Mouse (Mus musculus): ENCODE data around the gene Fblim1. TPM values are rescaled to one million over a fixed set of nuclear protein-coding genes. Genes with fewer than 3 reads are reported as not detected.
A peak's percentile ranks its signal among the peaks of the same experiment; 100 is the strongest.

Fblim1 gene
- total and polyA plus RNA-seq, 2 experiments from 2014 or later = 57.5 to 61.5 TPM

GRCm38 (mm10) chr4:141595605-141596268, 10.2 kb downstream of the Fblim1 start:
- Histone ChIP-seq H3K4me2 (ENCODE audit: low read depth, low read length) (no peak overlapping the region), H3K36me3 (replicated peaks; ENCODE audit: control insufficient read depth, insufficient read depth, low read length) (peaks cover 38% of the 10 kb centered on the region), H3K9me3 (replicated peaks; ENCODE audit: control insufficient read depth, low read length) (no peaks in the 10 kb centered on the region), H3K4me1 (ENCODE audit: control insufficient read depth, insufficient read depth) (peaks cover 17% of the 10 kb centered on the region), H3K9ac (replicated peaks; ENCODE audit: low read depth, low read length) (no peak overlapping the region), H3K27ac (ENCODE audit: low read depth) (no peak overlapping the region), H3K4me3 (ENCODE audit: low read depth, low read length) (no peak overlapping the region), H3K27me3 (ENCODE audit: control insufficient read depth, insufficient read depth, low read length) (no peaks in the 10 kb centered on the region)
- DNase-seq (ENCODE audit: low spot score) (no peak), ATAC-seq (ENCODE audit: insufficient read depth, low read depth) (no peak)
- 73% methylated on average over 9 of the region's 9 CpGs for WGBS
- no peak for TF ChIP-seq EP300 (IDR thresholded peaks at IDR 0.05; ENCODE audit: low read depth)
- TF ChIP-seq CTCF (IDR thresholded peaks at IDR 0.05; ENCODE audit: low read depth) = peak; percentile 14; the same call in 1 of the 2 replicates

- Histone ChIP-seq H3K9me3 (replicated peaks; ENCODE audit: control insufficient read depth, low read length) (no peaks in the 10 kb centered on the region), H3K27ac (ENCODE audit: low read depth) (no peak overlapping the region), H3K9ac (replicated peaks; ENCODE audit: low read depth, low read length) (no peak overlapping the region), H3K4me2 (ENCODE audit: low read depth, low read length) (no peak overlapping the region), H3K36me3 (replicated peaks; ENCODE audit: control insufficient read depth, insufficient read depth, low read length) (peaks cover 42% of the 10 kb centered on the region), H3K4me3 (ENCODE audit: low read depth, low read length) (no peak overlapping the region), H3K4me1 (ENCODE audit: control insufficient read depth, insufficient read depth) (peaks cover 15% of the 10 kb centered on the region), H3K27me3 (ENCODE audit: control insufficient read depth, insufficient read depth, low read length) (no peaks in the 10 kb centered on the region)
- TF ChIP-seq EP300 (IDR thresholded peaks at IDR 0.05; ENCODE audit: low read depth) (no peak), CTCF (IDR thresholded peaks at IDR 0.05; ENCODE audit: low read depth) (no peak)
- WGBS = 94% methylated on average over 11 of the region's 11 CpGs
- ATAC-seq (ENCODE audit: insufficient read depth, low read depth) (no peak), DNase-seq (ENCODE audit: low spot score) (no peak)
These were observed 10.8 kb downstream of the Fblim1 start for GRCm38 (mm10) chr4:141595138-141595537.

DNA sequence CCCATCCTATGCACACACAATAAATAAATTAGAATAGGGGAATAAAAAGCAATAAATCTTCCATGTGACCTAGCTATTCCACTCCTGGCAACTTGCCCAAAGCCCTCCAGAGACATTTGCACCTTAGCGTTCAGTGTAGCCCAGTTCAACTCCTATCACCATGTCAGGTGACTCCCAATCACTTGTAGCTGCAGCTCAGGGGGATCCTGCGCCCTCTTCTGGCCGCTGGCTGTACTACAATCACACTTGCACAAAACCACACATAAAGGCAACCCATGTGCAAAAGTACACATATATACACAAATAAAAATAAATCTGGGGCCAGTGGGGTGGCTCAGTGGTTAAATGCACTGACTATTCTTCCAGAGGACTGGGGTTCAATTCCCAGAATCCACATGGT, 14.3 kb downstream of the Fblim1 start:
- no peak overlapping the region for H3K27ac ChIP-seq (ENCODE audit: low read depth)
- H3K4me1 ChIP-seq (ENCODE audit: control insufficient read depth, insufficient read depth) = no peaks in the 10 kb centered on the region
- no peaks in the 10 kb centered on the region for H3K9me3 ChIP-seq (replicated peaks; ENCODE audit: control insufficient read depth, low read length)
- WGBS = 14% methylated on average over 3 of the region's 3 CpGs
- H3K4me2 ChIP-seq (ENCODE audit: low read depth, low read length) = no peak overlapping the region
- ATAC-seq (ENCODE audit: insufficient read depth, low read depth) (no peak), DNase-seq (ENCODE audit: low spot score) (no peak)
- H3K27me3 ChIP-seq (ENCODE audit: control insufficient read depth, insufficient read depth, low read length) = no peaks in the 10 kb centered on the region
- TF ChIP-seq CTCF (IDR thresholded peaks at IDR 0.05; ENCODE audit: low read depth) = peak; percentile 66
- no peak for TF ChIP-seq EP300 (IDR thresholded peaks at IDR 0.05; ENCODE audit: low read depth)
- no peak overlapping the region for H3K9ac ChIP-seq (replicated peaks; ENCODE audit: low read depth, low read length)
- peaks cover 70% of the 10 kb centered on the region for H3K36me3 ChIP-seq (replicated peaks; ENCODE audit: control insufficient read depth, insufficient read depth, low read length)
- no peak overlapping the region for H3K4me3 ChIP-seq (ENCODE audit: low read depth, low read length)

GRCm38 (mm10) chr4:141583919-141584318, 22.0 kb downstream of the Fblim1 start:
- Histone ChIP-seq H3K4me3 (ENCODE audit: low read depth, low read length) (no peak overlapping the region), H3K4me2 (ENCODE audit: low read depth, low read length) (no peak overlapping the region), H3K36me3 (replicated peaks; ENCODE audit: control insufficient read depth, insufficient read depth, low read length) (peaks cover 66% of the 10 kb centered on the region), H3K9ac (replicated peaks; ENCODE audit: low read depth, low read length) (no peak overlapping the region), H3K27ac (ENCODE audit: low read depth) (no peak overlapping the region), H3K9me3 (replicated peaks; ENCODE audit: control insufficient read depth, low read length) (no peaks in the 10 kb centered on the region), H3K4me1 (ENCODE audit: control insufficient read depth, insufficient read depth) (no peaks in the 10 kb centered on the region), H3K27me3 (ENCODE audit: control insufficient read depth, insufficient read depth, low read length) (no peaks in the 10 kb centered on the region)
- TF ChIP-seq EP300 (IDR thresholded peaks at IDR 0.05; ENCODE audit: low read depth) (no peak), CTCF (IDR thresholded peaks at IDR 0.05; ENCODE audit: low read depth) (no peak)
- no peak for ATAC-seq (ENCODE audit: insufficient read depth, low read depth)
- WGBS = 90% methylated on average over 8 of the region's 8 CpGs
- DNase-seq (ENCODE audit: low spot score) = no peak

DNA sequence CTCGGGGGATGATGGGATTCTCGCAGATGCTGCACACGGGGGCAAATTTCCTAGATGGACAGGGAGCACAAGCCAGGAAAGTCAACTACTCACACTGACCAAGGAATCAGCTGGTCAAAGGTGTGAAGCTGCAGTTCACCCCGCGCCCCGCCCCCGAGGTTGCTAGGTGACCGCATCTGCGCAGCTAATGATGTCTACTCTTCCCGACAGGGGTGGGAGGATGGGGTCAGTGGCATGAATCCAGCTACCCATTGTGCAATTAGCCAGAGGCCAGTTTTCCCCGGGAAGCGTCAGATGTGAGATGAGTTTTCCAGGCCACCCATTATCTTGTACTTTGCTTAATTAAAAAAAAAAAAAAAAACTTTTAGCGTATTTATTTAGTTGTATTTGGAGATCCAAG, 24.8 kb downstream of the Fblim1 start:
- Histone ChIP-seq H3K27me3 (ENCODE audit: control insufficient read depth, insufficient read depth, low read length) (no peaks in the 10 kb centered on the region), H3K9ac (replicated peaks; ENCODE audit: low read depth, low read length) (no peak overlapping the region), H3K36me3 (replicated peaks; ENCODE audit: control insufficient read depth, insufficient read depth, low read length) (peaks cover 74% of the 10 kb centered on the region), H3K27ac (ENCODE audit: low read depth) (no peak overlapping the region), H3K4me3 (ENCODE audit: low read depth, low read length) (no peak overlapping the region), H3K4me1 (ENCODE audit: control insufficient read depth, insufficient read depth) (no peaks in the 10 kb centered on the region), H3K9me3 (replicated peaks; ENCODE audit: control insufficient read depth, low read length) (no peaks in the 10 kb centered on the region), H3K4me2 (ENCODE audit: low read depth, low read length) (no peak overlapping the region)
- ATAC-seq (ENCODE audit: insufficient read depth, low read depth) = no peak
- 87% methylated on average over 13 of the region's 13 CpGs for WGBS
- no peak for DNase-seq (ENCODE audit: low spot score)
- TF ChIP-seq CTCF (IDR thresholded peaks at IDR 0.05; ENCODE audit: low read depth) (no peak), EP300 (IDR thresholded peaks at IDR 0.05; ENCODE audit: low read depth) (no peak)

GRCm38 (mm10) chr4:141578833-141579232, 27.1 kb downstream of the Fblim1 start:
- Histone ChIP-seq H3K4me2 (ENCODE audit: low read depth, low read length) (no peak overlapping the region), H3K27me3 (ENCODE audit: control insufficient read depth, insufficient read depth, low read length) (no peaks in the 10 kb centered on the region), H3K4me3 (ENCODE audit: low read depth, low read length) (no peak overlapping the region), H3K9ac (replicated peaks; ENCODE audit: low read depth, low read length) (no peak overlapping the region), H3K9me3 (replicated peaks; ENCODE audit: control insufficient read depth, low read length) (no peaks in the 10 kb centered on the region), H3K4me1 (ENCODE audit: control insufficient read depth, insufficient read depth) (no peaks in the 10 kb centered on the region), H3K27ac (ENCODE audit: low read depth) (peak overlapping the region; percentile 25; the same call in 1 of the 2 replicates), H3K36me3 (replicated peaks; ENCODE audit: control insufficient read depth, insufficient read depth, low read length) (peaks cover 61% of the 10 kb centered on the region)
- DNase-seq (ENCODE audit: low spot score) (no peak), ATAC-seq (ENCODE audit: insufficient read depth, low read depth) (no peak)
- 19% methylated on average over 3 of the region's 3 CpGs for WGBS
- TF ChIP-seq EP300 (IDR thresholded peaks at IDR 0.05; ENCODE audit: low read depth) (no peak), CTCF (IDR thresholded peaks at IDR 0.05; ENCODE audit: low read depth) (no peak)

All from heart, postnatal 0 days (tissue).